Mouse (Mus musculus) cerebellum, postnatal 4 days (tissue): ENCODE measurements around the gene Wnt7b.

ENCODE experiments used
- DNase-seq, 2 experiments: peaks; one replicate each; pipeline ENCODE4 v3.0.0; 2022; ENCODE audit warnings: low spot score in 2 of 2, mixed read lengths in 1 of 2

The Wnt7b gene

GRCm38 (mm10) chr15:85601202-85601601 is 18.9 kb upstream of the Wnt7b start:
- no peak for DNase-seq

DNA sequence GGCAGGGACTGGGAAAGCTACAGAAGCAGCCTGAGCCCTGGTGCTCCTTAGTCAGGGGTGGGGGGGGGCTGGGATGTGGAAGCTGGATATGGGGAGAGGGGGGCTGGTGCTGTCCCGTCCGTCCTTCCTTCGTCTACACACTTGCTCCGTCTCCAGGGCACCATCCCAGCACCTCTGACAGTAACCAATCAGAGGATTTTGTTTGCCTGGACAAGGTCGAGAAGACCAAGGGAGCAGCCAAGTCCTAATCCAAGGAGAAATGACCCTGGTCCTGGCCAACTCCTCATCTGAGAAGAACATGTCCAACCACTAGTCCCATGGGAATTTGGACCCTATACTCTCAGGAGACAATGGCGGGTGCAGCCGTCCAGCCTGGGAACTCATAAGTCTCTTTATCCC is 18.4 kb upstream of the Wnt7b start:
- DNase-seq, result no peak

DNA sequence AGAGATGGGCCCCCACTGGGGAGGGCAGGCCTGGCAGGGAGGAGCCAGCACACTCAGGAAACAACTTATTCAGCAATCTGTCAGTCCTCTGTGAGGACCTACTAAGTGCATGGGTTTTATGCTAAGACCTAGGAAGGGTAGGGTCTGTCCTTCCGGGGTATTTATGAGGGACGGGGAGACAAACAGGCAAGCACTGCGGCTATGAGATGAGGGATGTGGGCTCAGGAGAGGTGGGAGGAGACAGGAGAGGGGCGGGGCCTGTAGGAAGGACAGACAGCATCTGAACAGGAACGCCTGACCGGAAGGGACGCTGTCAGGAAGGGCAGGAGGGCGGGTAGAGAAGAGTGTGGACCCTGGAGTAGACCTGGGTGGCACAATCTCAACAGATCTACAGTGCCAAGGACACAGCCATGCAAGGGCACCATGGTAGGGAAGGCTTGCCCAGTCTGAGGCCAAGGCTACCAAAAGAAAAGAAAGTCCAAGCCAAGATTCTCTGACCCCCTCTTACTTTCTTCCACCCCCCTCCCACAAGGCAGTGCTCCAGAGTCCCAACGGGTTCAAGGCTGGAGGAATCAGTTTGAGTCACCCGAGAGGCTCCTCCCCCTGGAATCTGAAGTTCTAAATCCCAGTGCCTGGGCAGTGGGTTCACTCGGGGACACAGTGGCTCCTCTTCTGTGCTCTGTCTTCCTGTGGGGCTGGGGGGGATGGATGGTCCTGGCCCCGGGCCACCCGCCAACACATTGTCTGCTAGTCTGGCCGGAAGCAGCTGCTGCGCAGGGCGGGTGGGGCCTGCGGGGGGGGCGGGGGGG is 17.8 kb upstream of the Wnt7b start:
- peak in 1 of 2 experiments; percentile 36 for DNase-seq

- peak; percentile 64 to 86 for DNase-seq
These were observed 17.0 kb upstream of the Wnt7b start for GRCm38 (mm10) chr15:85598984-85599886.

GRCm38 (mm10) chr15:85598443-85598842 is 16.2 kb upstream of the Wnt7b start:
- no peak for DNase-seq

DNA sequence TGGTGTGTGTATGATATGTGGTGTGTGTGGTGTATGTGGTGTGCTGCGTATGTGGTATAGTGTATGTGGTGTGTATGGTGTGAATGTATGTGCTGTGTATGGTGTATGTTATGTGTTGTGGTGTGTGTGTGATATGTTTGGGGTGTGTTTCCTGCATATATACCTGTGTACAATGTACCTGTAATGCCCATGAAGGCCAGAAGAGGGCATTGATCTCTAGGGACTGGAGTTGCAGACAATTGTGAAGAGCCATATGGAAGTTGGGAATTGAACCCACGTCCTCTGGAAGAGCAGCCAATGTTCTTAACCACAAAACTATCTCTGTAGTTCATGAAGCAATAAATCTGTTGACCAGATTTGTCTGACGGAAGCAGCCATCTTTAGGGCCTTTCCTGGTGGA is 15.1 kb upstream of the Wnt7b start:
- no peak for DNase-seq

DNA sequence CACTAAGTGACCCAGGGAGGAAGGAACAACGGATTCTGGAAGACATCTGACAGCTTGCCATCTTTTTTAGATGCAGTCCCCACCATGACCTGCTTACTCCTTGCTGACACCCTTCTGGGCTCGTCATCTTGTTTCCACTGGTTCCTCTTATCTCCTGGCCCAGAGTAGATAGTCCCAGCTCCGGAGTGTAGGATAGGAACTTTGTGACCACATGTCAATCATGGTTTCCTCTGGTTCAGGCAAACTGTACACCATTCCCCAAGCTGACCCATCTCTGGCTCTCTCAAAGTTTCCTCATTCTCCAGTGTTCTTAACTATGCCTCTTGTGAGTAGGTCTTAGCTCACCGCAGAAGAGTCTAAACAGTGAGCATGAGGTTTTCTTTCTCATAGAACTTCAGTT is 10.4 kb upstream of the Wnt7b start:
- no peak for DNase-seq

GRCm38 (mm10) chr15:85590831-85591230 is 8.6 kb upstream of the Wnt7b start:
- DNase-seq, result no peak

DNA sequence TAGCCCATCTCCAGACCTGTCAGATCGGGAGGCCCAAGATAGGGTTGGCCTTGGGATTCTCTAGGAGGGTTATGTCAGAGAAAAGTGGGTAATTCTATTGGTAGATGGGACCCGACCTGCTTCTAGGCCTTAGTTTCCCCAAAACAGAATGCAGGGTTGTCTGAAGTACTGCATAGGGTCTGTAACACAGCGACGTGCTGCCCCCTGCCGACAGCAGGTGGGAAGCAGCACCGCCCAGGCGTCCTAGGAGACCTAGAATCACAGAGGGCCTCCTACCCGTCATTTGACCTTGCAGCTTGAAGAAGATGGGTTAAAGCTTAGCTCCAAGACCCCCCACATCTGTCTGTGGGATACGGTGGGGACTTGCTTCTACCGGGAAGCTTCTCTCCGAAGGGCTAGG is 1.2 kb upstream of the Wnt7b start:
- peak; percentile 68 to 84 for DNase-seq

DNA sequence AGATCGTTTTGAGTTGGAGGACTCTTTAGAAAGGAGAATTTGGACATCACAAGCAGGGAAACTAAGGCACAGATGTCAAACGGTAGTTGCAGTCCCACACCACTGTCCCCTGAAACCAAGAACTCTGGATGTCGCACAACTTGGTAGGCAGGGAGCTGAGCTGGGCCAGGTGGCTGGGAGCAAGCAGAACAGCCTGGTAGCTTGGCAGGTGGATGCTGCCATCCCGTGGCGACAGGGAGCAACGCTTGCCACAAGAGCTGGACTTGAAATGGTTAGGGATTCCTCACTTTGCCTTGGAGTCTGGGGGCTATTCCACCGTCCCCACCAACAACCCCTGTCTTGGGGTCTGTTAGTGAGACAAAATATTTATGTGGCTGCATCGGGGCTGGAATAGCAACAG is 751 bp upstream of the Wnt7b start:
- peak; percentile 80 to 89 for DNase-seq

DNA sequence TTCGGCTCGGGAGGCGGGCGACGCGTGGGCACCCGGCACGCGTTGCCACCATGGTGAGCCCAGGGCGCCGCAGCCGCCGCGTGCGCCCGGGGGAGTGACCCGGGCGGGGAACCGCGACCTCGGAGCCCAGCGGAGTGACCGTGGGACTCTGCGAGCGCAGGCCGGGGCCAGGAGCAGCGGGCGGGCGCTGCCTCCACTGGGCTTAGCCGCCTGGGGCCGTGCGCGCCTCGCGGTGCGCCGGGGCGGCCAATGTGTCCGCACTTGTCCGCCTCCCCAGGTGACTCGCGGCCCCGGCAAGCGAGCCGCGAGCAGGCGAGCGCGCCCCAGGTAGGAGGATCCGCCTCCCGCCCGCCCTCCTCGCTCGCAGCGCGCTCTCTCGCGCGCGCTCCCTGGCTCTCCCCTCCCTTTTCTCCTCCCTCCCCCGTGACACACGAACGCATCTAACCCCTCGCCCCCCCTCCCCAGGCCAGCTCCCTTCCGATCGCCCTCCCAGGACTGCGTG is 659 bp downstream of the Wnt7b start:
- no peak for DNase-seq

- DNase-seq, result no peak
These were observed 1.2 kb downstream of the Wnt7b start for GRCm38 (mm10) chr15:85580934-85581562.

GRCm38 (mm10) chr15:85580483-85580882 is 1.8 kb downstream of the Wnt7b start:
- no peak for DNase-seq

GRCm38 (mm10) chr15:85577583-85578460 is 4.5 kb downstream of the Wnt7b start:
- no peak for DNase-seq

- no peak for DNase-seq
These were observed 5.5 kb downstream of the Wnt7b start for GRCm38 (mm10) chr15:85576511-85577440.

GRCm38 (mm10) chr15:85576110-85576509 is 6.2 kb downstream of the Wnt7b start:
- no peak for DNase-seq

- DNase-seq, result no peak
These were observed 7.7 kb downstream of the Wnt7b start for GRCm38 (mm10) chr15:85574558-85574957.

DNA sequence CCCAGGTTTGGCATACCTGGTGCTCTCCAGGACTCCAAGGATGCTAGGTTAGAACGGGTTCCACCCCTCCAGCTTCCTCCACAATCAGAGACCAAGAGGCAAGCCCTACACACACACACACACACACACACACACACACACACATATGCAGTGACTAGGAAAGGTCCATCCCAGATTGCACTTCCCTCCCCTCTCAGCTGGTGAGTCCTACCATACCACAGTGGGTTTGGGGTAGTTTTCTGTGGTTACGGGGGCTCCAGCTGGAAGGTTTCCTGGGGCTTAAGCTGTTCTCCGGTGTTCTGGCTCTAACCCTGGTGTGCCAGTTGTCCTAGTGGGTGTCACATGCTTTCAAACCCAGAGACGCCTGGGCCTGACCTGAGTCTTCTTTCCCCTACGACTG is 8.2 kb downstream of the Wnt7b start:
- no peak for DNase-seq

DNA sequence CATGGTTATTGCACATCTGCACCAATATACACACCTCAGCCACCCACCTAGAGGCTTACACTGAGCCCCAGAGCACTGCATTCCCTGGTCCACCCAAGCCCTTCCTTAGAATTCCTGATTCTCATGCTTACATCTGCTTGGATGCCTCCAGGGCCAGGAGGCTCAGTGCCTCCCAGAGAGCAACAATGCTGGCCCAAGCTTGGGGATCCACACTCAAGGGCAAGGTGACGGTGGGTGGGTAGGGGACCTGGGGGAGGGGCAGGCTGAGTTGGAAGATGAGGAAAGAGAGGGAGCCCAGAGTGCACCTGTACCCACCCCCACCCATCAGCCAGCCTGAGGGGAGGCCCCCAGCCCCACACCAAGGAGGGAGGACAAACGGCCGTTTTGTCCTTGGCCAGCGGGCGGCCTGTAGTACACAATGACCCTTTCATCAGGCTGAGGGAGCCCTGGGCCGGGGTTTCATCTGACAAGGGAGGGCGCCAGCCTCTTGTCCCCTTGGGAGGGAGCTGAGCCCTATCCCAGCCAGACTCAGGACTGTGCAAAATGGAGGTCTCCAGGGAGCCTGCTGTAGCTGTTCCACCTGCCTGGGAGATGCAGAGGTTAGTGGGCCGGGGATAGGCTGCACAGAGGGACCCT is 9.5 kb downstream of the Wnt7b start:
- no peak for DNase-seq
